Mouse (Mus musculus): ENCODE data around the gene Rabl6.

Gene Rabl6

DNA sequence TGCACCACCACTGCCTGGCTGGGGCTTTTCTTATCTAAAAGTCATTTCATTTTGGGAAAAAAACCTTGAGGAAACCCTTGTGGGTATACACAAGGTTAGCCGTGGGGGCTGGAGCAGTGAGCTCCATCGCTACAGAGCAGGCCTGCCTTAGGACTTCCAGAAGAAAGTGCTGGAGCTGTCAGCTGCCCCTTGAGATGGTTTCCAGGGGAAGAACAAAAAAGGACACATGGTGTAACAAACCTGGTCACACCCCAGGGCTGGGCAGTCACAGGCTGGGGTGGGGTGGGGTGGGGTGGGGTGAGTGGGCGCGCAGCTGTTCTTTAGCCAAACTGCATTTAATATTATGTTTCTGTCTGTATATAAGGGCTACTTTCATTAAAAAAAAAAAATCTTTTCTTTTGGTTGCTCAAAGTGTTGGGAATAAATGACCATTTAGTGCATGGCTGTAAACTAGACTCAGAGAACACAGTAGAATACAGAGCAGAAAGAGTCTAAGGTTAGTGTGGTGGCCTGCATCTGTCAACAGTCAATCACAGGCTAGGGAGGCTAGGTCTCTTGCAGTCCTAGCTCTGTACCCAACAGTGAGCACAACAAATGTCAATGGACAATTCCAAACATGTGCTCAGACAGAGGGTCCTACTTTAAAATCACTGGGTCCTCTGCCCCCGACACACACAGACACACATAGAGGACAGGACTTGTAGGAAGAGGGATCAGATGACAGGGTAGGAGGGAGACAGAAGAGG lies 11.4 kb downstream of the Rabl6 start:
- ATAC-seq (ENCODE audit: low TSS enrichment): no peak

DNA sequence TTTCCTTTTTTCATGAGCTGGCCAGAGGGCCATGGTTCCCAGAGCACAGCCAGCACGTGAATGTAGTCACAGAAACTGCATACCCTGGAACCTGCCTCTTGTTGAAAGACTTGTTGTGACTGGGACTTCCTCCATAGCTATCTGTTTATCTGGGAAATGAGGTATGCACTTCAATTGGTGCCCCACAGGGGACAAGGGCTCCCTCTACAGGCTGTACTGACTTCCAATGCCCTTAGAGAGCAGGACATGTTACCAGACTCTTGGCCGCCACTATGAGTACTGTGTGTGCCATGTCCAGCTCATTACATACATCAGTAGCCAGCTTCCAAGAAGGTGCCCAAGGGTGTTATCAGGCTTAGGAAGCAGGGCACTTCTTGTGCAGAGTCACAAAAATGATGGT lies 16.5 kb downstream of the Rabl6 start:
- ATAC-seq (ENCODE audit: low TSS enrichment): peak; percentile 48

- ATAC-seq (ENCODE audit: low TSS enrichment): no peak
These were observed 20.0 kb downstream of the Rabl6 start for GRCm38 (mm10) chr2:25588227-25588907.

- ATAC-seq (ENCODE audit: low TSS enrichment): no peak
These were observed 21.0 kb downstream of the Rabl6 start for GRCm38 (mm10) chr2:25587290-25587689.

GRCm38 (mm10) chr2:25585601-25586000 lies 22.7 kb downstream of the Rabl6 start:
- ATAC-seq (ENCODE audit: low TSS enrichment): no peak

DNA sequence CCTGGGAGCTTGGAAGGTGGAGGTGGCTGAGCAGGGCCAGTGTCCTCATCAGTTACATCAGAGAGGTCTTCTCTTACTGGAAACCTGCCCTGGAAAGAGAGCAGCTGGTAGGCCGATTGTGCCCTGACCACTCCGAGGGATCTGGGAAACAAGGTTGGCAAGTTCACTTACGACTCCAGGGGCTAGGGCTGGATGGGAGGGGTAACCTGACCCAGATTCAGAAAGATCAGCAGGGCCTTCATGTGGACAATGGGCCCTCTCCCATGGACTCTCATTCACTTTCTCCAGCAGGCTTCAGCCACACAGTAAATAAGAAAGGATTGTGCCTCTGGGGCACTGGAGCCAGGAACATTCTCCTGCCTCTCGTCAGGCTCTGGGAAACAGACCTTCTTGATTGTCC lies 23.5 kb downstream of the Rabl6 start:
- no peak for ATAC-seq (ENCODE audit: low TSS enrichment)

DNA sequence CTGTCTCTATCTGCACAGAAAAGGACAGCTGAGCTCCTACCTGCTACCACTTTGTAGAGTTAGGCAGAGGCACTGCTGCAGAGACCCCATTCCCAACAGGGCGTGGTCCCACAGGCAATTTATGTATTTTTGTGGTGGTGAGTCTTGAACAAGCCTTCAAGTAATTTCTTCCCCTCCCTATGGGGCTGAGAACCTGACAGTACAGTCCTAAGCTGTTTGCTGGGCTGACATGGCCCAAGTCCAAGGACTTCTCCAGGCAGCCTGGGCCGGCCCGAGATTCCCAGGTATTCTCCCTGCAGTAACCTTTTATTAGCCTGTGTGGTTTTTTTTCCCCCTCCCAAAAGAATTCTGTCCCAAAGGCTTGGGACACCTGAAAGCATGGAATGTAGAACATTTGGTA lies 24.2 kb downstream of the Rabl6 start:
- ATAC-seq (ENCODE audit: low TSS enrichment): no peak

GRCm38 (mm10) chr2:25583571-25583970 lies 24.8 kb downstream of the Rabl6 start:
- no peak for ATAC-seq (ENCODE audit: low TSS enrichment)

DNA sequence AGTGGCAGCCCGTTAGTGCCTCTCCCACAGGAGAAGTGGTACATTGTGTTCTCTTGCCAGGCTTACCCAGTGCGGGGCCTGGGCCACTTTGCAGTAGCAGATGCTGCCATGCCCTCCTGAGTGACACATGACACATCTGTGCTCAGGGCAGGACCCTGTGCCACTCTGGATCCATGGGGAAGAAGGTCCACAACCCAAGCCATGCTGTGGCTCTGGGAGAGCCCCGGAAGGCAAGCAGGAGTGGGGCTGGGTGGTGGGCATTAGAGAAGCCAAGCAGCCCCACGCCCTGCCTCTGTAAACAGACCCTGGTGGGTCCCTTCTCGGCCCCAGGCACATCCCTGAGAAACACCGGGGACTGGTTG lies 25.2 kb downstream of the Rabl6 start:
- ATAC-seq (ENCODE audit: low TSS enrichment): no peak

- ATAC-seq (ENCODE audit: low TSS enrichment): peak; percentile 48
These were observed 25.7 kb downstream of the Rabl6 start for GRCm38 (mm10) chr2:25582466-25583119.

GRCm38 (mm10) chr2:25581901-25582301 lies 26.4 kb downstream of the Rabl6 start:
- peak; percentile 18; the same call in 1 of the 2 replicates for ATAC-seq (ENCODE audit: low TSS enrichment)

DNA sequence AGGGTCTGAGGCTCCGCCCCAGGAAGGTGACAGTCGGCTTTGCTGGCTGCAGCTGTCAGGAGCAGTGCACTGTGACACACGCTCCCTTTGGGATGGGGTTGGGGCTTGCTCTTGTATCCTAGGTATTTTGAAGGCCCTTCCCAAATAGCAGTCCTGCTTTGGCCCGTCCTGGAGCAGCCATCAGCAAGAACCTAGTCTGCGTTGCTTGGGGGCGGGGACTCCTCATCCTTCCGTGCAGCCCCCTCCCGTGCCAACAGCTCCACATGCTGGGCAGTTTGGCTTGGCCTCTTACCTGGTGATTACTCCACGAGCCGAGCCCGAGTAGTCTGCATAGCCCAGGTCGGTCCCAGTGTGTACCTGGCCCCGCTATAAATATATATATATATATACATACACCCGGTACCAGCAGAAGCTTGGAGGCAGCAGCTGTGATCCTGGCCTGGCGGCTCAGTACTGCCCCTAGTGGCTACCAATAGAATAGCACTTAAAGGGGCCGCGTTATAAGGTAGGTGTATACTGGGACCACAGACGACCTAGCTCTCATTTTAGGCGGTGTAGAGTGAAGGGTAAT lies 26.9 kb downstream of the Rabl6 start, which contains the start of gene Ajm1:
Gene Ajm1 (minus strand): TSS at position 464 of the 571 bp plus-strand sequence.
- peak; percentile 31 for ATAC-seq (ENCODE audit: low TSS enrichment)

DNA sequence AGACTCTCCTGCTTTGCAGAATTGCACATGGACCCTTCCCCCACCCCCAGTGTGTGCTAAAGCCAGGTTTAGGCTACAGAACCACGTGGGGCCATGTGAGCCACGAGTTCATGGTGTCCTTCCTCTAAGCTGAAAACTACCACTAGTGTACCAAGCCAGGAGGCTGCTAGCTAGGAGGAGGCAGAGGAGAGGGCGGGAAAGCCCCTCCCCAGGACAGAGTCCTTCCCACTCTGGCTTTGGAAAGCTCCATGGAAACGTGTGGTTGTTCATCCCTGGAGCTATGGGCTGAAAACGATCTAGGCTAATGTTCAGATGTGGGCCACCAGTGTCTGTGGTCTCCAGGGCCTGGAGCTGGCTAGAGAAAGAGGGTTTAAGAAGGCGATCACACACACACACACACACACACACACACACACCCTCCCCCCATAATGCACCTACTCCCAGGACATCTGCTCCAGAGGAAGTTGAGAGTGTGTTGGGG lies 27.7 kb downstream of the Rabl6 start:
- ATAC-seq (ENCODE audit: low TSS enrichment): no peak

DNA sequence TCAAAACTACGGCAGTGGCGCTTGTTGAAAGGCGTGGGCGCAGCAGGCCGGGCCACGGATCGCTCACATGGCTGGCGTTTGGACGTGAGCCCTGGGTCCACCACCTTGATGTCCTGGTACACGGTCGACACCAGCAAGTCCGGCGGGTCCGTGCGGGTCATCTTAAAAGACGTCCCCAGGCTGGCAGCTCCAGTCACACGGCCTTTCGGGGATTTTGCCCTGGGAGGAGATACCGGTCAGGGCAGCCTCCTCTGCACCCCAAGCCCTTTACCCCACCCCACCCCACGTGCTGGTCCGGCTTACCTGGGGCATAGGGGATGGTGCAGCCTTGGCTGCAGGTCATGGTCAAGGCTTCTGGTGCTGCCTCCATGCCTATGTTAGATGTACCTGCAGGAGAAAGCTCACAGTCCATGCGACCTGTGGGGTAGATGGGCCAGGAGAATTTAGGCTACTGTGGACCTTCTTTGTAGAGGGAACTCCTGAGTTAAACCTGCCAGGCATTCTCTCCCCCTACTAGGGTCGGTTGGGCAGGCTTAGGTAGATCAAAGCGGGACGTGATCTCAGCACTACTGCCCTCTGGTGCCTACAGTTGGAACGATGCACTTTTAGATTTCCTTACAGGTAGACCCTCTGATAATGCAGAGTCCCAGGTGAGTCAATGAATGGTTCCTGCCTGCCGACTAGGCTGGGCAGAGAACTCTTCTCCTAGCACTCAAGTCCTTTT lies 28.4 kb downstream of the Rabl6 start:
- no peak for ATAC-seq (ENCODE audit: low TSS enrichment)

DNA sequence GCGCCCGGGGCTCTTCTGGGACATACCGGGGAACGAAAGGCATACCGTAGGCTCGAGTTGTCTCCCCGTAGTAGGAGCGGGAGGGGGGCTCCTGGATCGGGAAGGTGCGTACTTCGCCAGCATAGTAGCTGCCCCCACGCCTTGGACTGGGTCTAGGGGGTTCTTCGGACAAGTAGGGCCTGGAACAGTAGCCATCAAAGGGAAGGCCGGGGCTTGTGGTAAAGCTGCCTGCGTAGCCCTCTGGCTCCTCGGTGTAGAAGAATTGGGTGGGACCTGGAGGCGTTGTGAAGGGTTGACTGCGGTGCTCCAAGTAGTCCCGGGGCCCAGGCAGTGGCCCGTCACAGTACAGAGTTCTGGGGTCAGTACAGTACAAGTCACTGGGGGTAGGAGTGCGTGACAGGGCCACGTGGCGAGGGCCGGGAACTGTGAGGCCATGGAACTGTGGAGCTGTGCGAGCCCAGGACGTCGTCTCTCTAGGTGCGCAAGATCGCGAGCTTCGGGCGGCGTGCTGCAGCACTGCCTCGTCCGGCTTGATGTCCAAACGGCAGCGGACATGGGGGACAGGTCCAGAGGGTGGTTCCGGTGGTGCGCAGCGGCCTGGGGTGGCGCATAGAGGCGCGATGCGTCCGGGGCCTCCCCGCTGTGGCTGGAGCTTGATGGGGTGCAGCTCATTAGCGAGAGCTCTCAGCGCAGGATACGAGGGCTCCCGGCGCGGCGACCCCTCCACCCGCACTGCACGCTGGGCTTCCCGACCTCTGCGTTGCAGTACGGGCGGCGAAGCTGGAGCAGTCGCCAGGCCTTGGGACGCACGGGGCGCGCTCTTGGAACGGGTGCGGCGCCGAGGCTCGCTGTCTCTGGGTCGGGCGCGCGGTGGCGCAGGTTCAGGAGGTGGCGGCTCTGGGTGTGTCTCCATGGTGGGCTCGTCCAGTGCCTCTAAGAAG lies 29.3 kb downstream of the Rabl6 start:
- ATAC-seq (ENCODE audit: low TSS enrichment): no peak

GRCm38 (mm10) chr2:25577951-25578795 lies 30.1 kb downstream of the Rabl6 start:
- no peak for ATAC-seq (ENCODE audit: low TSS enrichment)

- no peak for ATAC-seq (ENCODE audit: low TSS enrichment)
These were observed 31.1 kb downstream of the Rabl6 start for GRCm38 (mm10) chr2:25576965-25577891.
